Mouse (Mus musculus) hindbrain, embryonic 14.5 days (tissue): Measurements from ENCODE around the gene Kcnc4. TPM values are rescaled to one million over a fixed set of nuclear protein-coding genes. Genes with fewer than 3 reads are reported as not detected.

Source experiments
- ATAC-seq: fragments of 200-750 bp; cut with Nextera tagmentation; 2 replicates; pipeline ENCODE4 v1.8.0; 2017; ENCODE audit warnings: moderate number of reproducible peaks, mild to moderate bottlenecking, moderate TSS enrichment, moderate library complexity; ENCODE audit not compliant: low FRiP score
- DNase-seq: peaks from one replicate; pipeline ENCODE4 v3.0.0-alpha.2; 2015; ENCODE audit warnings: low spot score
- H3K27ac ChIP-seq: fragments of 300-500 bp; sonication (generic); 2 replicates; pipeline ENCODE4 v1.5.1; 2014; ENCODE audit warnings: mild to moderate bottlenecking, moderate library complexity
- H3K27me3 ChIP-seq: fragments of 300-500 bp; sonication (generic); 2 replicates; pipeline ENCODE4 v1.6.1; 2014; ENCODE audit warnings: mild to moderate bottlenecking, low read length, mixed read lengths; ENCODE audit not compliant: control insufficient read depth, insufficient read depth
- H3K36me3 ChIP-seq: fragments of 300-500 bp; sonication (generic); replicated peaks from 2 replicates; pipeline ENCODE4 v1.6.1; 2014; ENCODE audit not compliant: control insufficient read depth, insufficient read depth
- H3K4me1 ChIP-seq: fragments of 300-500 bp; sonication (generic); replicated peaks from 2 replicates; pipeline ENCODE4 v1.6.1; 2014; ENCODE audit warnings: antibody characterized with exemption, low read length, mixed read lengths; ENCODE audit not compliant: control insufficient read depth, insufficient read depth
- H3K4me2 ChIP-seq: fragments of 300-500 bp; sonication (generic); replicated peaks from 2 replicates; pipeline ENCODE4 v1.6.1; 2014; ENCODE audit warnings: mild to moderate bottlenecking, moderate library complexity
- H3K4me3 ChIP-seq: fragments of 300-500 bp; sonication (generic); replicated peaks from 2 replicates; pipeline ENCODE4 v1.5.1; 2014; ENCODE audit warnings: mild to moderate bottlenecking, low read length
- H3K9ac ChIP-seq: fragments of 300-500 bp; sonication (generic); 2 replicates; pipeline ENCODE4 v1.6.1; 2014
- H3K9me3 ChIP-seq: fragments of 300-500 bp; sonication (generic); 2 replicates; pipeline ENCODE4 v1.6.1; 2016; ENCODE audit warnings: low read length; ENCODE audit not compliant: control insufficient read depth
- WGBS: fragments of 180-500 bp; shearing (Covaris S2); extraction: QIAGEN DNeasy Blood & Tissue Kit; methylation state at CpG from one replicate; pipeline ENCODE4 v1.1.7; 2014; 5-methylcytosine and 5-hydroxymethylcytosine counted together
- polyA plus RNA-seq: library from polyadenylated mRNA; unstranded; fragments of >200 nt; fragmentation: Nextera tagmentation; extraction: Ambion mirVana; gene quantifications from 2 replicates; pipeline ENCODE4 v1.2.1, GENCODE M21; 2014

Kcnc4 gene
- polyA plus RNA-seq, 1 experiment from 2014 or later = 7.9 TPM

DNA sequence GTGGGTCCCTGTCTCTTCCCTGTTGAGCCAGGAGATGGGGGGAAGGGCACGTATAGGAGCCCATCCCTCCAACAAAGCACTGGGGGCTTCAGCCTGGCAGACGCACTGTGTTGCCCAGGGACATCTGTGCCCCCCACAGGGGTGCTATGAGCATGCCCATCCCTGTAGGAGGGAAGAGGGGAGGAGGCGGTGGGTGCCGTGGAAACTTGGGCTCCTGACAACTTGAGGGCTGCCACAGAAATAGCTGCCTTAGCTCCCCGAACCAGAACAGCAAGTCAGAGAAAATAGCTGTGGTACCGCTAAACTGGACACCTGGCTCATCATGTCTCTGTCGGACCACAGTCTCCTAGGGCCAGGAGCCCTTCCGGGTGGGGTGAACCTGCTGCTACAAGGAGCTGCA is 18.0 kb downstream of the Kcnc4 start:
- no peaks in the 10 kb centered on the region for H3K9me3 ChIP-seq
- H3K4me2 ChIP-seq = no peak overlapping the region
- WGBS = 75% methylated on average over 8 of the region's 8 CpGs
- H3K27ac ChIP-seq = no peak overlapping the region
- DNase-seq = no peak
- no peak overlapping the region for H3K9ac ChIP-seq
- ATAC-seq = no peak
- no peaks in the 10 kb centered on the region; the same call in 1 of the 2 replicates for H3K4me1 ChIP-seq
- no peaks in the 10 kb centered on the region for H3K36me3 ChIP-seq
- H3K27me3 ChIP-seq = no peaks in the 10 kb centered on the region
- H3K4me3 ChIP-seq = no peak overlapping the region

DNA sequence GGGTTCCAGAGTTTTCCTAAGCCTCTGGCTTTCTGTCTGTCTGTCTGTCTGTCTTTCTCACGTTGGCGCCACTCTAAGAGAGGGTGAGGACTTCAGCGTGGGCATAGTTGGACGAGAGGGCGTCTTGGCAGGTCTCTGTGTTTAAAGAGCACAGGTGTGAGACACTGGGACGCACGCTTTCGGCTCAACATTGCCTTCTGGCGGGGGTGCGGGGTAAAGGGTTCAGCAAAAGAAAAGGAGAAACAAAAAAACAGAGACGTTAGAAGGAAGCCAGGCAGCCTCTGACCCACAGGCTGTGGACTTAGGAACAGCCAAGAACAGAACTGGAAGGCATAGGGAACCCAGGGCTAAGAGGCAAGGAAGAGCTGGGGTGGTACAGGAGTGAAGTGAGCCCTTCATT is 20.1 kb downstream of the Kcnc4 start:
- ATAC-seq (no peak), DNase-seq (no peak)
- no peaks in the 10 kb centered on the region for H3K27me3 ChIP-seq
- H3K9me3 ChIP-seq = no peaks in the 10 kb centered on the region
- H3K4me1 ChIP-seq = peaks cover 5% of the 10 kb centered on the region; the same call in 1 of the 2 replicates
- H3K4me3 ChIP-seq = no peak overlapping the region
- 90% methylated on average over 11 of the region's 11 CpGs for WGBS
- H3K9ac ChIP-seq = no peak overlapping the region
- no peak overlapping the region for H3K27ac ChIP-seq
- no peaks in the 10 kb centered on the region for H3K36me3 ChIP-seq
- H3K4me2 ChIP-seq = no peak overlapping the region

DNA sequence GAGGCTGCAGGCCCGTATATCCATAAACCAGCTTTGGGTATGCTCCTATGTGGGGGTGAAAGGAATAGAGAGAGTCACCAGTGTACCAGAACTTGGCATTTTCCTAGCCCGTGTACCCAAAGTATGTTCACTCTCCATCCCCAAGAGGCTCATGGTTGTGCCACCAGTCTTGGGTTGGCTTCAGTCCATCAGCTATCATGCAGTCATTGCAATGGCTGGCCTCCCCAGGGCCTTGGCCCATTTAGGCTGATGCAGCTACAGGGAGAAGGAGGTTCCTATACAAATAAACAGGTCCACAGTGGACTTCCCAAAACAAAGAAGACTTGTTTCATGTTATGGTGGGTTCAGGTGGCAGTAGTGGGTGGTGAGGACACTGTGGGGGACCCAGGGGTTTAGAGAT is 21.7 kb downstream of the Kcnc4 start:
- no peaks in the 10 kb centered on the region for H3K36me3 ChIP-seq

DNA sequence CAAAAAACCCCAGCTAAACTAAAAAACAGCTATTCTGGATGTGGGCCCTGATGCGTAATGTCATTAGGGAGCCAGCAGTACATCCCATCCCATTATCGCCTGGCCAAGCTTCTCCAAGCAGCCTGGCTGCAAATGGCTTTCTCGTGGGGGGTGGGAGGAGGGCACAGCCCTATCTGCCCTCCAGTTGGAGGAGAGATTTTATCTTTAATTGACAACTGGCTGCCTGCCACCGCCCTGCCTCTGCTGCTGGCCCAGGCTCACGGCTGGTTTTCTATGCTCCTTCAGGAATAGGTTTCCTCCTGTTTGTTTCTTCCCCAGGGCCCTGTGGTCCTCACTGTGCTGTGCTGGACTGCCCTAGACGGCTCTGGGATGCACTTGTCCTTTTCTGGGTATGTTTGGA is 22.9 kb downstream of the Kcnc4 start:
- H3K9ac ChIP-seq = no peak overlapping the region
- H3K4me1 ChIP-seq = peaks cover 5% of the 10 kb centered on the region; the same call in 1 of the 2 replicates
- no peaks in the 10 kb centered on the region for H3K9me3 ChIP-seq
- H3K4me2 ChIP-seq = no peak overlapping the region
- no peak overlapping the region for H3K4me3 ChIP-seq
- H3K27me3 ChIP-seq = no peaks in the 10 kb centered on the region
- H3K27ac ChIP-seq = no peak overlapping the region
- no peaks in the 10 kb centered on the region for H3K36me3 ChIP-seq
- ATAC-seq = peak; percentile 24; the same call in 1 of the 2 replicates
- no peak for DNase-seq
- WGBS = 42% methylated on average over 6 of the region's 6 CpGs

More for the DNA sequence above, 21.7 kb downstream of the Kcnc4 start:
- Histone ChIP-seq H3K27ac (no peak overlapping the region), H3K4me2 (no peak overlapping the region), H3K9ac (no peak overlapping the region), H3K4me1 (peaks cover 5% of the 10 kb centered on the region; the same call in 1 of the 2 replicates), H3K9me3 (no peaks in the 10 kb centered on the region), H3K4me3 (no peak overlapping the region), H3K27me3 (no peaks in the 10 kb centered on the region)
- DNase-seq (no peak), ATAC-seq (no peak)
- WGBS = 95% methylated on average over 2 of the region's 2 CpGs

DNA sequence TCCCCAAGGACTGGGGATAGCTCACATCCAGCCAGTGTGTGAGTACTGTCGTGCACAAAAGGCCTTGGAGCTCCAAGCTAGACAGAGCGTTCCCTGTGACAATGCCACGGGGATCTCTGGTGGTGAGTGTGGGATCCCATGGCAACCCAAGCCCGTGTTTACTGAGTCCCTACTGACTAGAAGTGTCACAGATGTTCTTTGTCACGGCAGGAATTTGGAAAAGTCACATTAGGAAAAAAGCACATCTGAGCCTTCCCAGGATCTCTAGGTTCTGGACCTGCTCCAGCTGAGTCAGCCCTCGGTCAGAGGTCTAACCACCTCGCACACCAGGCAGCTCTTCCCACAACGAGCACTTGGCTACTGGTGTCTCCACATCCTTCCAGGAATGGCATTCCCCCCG is 25.7 kb downstream of the Kcnc4 start:
- DNase-seq = no peak
- no peak for ATAC-seq
- WGBS = 40% methylated on average over 9 of the region's 9 CpGs

DNA sequence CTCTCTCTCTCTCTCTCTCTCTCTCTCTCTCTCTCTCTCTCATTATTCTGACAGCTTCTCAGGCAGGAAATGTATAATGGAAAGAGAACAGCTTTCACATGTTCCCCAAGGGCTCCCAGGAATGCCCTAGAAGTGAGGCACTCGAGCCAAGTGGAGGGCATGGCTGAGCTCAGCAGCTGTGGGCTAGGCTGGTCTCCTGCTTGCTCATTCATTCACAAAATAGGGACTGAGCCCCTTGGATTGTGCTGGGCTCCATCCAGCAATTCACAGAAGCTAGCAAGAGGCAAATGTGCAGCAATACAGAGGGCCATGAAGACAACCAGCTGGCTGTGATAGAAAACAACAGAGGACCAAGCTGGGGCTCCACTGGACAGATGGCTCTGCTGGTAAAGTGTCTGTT is 28.1 kb downstream of the Kcnc4 start:
- Histone ChIP-seq H3K27ac (0 out of 2 replicates have a peak overlapping the region, but pooled peaks have one; percentile 59), H3K4me3 (no peak overlapping the region), H3K9ac (no peak overlapping the region), H3K4me2 (no peak overlapping the region), H3K4me1 (peaks cover 5% of the 10 kb centered on the region; the same call in 1 of the 2 replicates), H3K27me3 (no peaks in the 10 kb centered on the region), H3K36me3 (no peaks in the 10 kb centered on the region), H3K9me3 (no peaks in the 10 kb centered on the region)
- WGBS = 15% methylated on average over 1 of the region's 1 CpGs
- ATAC-seq (peak; percentile 76), DNase-seq (peak; percentile 53)

More for the DNA sequence above, 25.7 kb downstream of the Kcnc4 start:
- Histone ChIP-seq H3K4me2 (no peak overlapping the region), H3K9ac (no peak overlapping the region), H3K9me3 (no peaks in the 10 kb centered on the region), H3K36me3 (no peaks in the 10 kb centered on the region), H3K4me1 (peaks cover 5% of the 10 kb centered on the region; the same call in 1 of the 2 replicates), H3K27me3 (no peaks in the 10 kb centered on the region), H3K27ac (no peak overlapping the region), H3K4me3 (no peak overlapping the region)

DNA sequence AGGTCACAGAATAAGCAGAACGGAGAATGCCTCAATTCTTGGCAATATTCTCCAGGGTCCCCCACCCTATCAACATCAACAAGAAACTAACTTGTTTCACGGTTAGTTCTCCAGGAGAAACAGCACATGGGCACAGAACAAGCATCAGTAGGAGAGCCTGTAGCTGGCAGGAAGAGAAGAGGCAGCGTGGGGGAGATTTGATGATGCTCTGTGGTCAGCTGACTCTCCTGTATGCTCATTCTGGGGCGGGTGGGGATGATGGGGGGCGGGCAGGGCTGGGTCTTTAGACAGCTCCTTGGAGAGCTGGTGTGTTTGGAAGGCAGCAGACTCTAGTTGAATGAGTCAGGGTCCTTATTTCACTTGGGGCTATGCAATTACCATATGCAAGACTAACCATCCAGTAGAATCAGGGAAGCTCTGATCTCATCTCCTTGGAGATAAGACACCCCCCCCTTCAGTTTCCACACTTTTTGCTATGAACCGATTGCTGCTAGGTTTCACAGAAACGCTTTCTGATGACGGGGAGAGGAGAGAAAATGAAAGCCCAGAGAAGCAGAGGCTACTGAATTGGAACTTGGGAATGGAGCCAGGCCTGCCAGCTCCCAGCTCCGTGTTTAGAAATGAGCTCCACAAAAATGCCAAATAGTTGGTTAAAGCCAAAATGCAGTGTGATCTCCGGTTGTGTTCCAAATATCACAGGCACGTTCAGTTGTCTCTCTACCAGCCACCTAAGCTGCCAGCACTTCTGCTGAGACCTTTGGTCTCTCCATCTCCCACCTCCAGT is 34.9 kb downstream of the Kcnc4 start:
- ATAC-seq (peak; percentile 59; the same call in 1 of the 2 replicates), DNase-seq (no peak)
- Histone ChIP-seq H3K27me3 (no peaks in the 10 kb centered on the region), H3K4me1 (0 out of 2 replicates have a peak, but pooled peaks cover 3% of the 10 kb centered on the region), H3K4me2 (no peak overlapping the region), H3K36me3 (no peaks in the 10 kb centered on the region), H3K4me3 (no peak overlapping the region), H3K9ac (no peak overlapping the region), H3K9me3 (no peaks in the 10 kb centered on the region), H3K27ac (no peak overlapping the region)
- WGBS = 59% methylated on average over 11 of the region's 11 CpGs

DNA sequence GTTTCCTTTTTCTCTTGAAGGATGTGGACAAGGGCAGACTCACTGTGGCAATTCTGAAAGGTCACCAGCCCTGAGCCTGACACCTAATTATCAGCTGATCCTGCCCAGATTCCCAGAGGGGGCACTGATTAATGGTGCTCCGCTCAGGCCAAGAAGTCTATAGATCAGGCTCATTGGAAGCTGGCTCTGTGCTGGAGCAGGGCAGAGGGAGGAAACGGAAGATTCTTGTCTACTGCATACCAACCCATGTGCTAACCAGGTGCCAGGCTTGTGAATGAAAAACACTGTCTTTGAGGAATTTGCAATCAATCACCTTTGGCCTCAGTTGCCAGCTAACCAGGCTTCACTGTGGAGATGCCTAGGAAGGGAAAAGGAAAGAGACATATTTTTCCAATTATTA is 39.2 kb downstream of the Kcnc4 start:
- Histone ChIP-seq H3K36me3 (no peaks in the 10 kb centered on the region), H3K27ac (no peak overlapping the region), H3K27me3 (no peaks in the 10 kb centered on the region), H3K9me3 (no peaks in the 10 kb centered on the region), H3K9ac (no peak overlapping the region), H3K4me3 (no peak overlapping the region), H3K4me1 (0 out of 2 replicates have a peak, but pooled peaks cover 3% of the 10 kb centered on the region), H3K4me2 (no peak overlapping the region)
- ATAC-seq (no peak), DNase-seq (no peak)
- WGBS = 52% methylated on average over 2 of the region's 2 CpGs

DNA sequence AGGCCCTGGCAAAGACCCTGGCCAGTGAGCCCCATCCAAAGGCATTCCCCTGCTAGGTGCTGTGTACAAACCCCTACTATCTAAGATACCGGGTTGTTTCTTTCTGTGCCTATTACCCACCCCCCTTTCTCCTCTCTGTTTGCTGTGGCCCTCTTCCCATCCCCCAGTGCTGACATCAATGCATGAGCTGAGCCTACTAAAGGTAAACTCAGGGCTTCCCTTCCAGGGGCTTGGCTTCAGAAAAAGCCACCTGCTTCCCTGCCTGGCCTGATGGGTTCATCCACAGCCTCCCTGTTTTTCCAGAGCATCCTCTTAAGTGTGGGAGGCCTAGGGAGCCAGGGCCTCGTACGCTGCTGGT is 42.1 kb downstream of the Kcnc4 start:
- DNase-seq (no peak), ATAC-seq (no peak)
- no peaks in the 10 kb centered on the region for H3K27me3 ChIP-seq
- no peak overlapping the region for H3K4me2 ChIP-seq
- H3K4me1 ChIP-seq = peaks cover 15% of the 10 kb centered on the region
- no peak overlapping the region for H3K9ac ChIP-seq
- no peak overlapping the region for H3K4me3 ChIP-seq
- H3K9me3 ChIP-seq = no peaks in the 10 kb centered on the region
- 71% methylated on average over 3 of the region's 3 CpGs for WGBS
- H3K27ac ChIP-seq = no peak overlapping the region
- no peaks in the 10 kb centered on the region for H3K36me3 ChIP-seq
